Mouse (Mus musculus): Measurements from ENCODE around the gene Rnf215.

DNA sequence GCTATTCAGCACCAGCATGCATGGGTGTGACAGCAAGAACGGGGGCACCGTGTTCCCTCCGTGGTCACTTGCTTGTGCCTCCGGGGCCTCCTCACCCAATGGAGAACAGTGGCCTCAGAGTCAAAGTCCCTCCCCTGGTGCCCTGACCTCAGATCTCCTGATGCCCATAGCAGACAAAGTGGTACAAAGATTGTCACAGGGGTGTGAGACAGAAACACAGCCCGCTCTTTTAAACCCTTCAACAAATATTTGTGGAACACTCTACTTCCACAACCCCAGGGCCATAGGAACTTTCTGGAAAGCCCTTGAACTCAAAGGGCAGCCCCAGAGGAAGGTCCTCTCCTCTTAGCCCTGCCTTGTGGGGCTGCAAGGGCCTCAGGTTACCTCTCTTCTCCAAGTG, 12.8 kb upstream of the Rnf215 start:
- TF ChIP-seq POLR2A (IDR thresholded peaks at IDR 0.05; ENCODE audit: low read depth, low read length), result no peak
- TF ChIP-seq MAFK (IDR thresholded peaks at IDR 0.05; ENCODE audit: insufficient replicate concordance, low read length), result no peak
- TF ChIP-seq ZC3H11A (IDR thresholded peaks at IDR 0.05; ENCODE audit: low read depth, low read length), result no peak
- TF ChIP-seq BHLHE40 (IDR thresholded peaks at IDR 0.05; ENCODE audit: low read depth, low read length), result no peak
- no peak for TF ChIP-seq MXI1 (IDR thresholded peaks at IDR 0.05; ENCODE audit: low read depth, low read length)
